Mouse (Mus musculus) kidney, embryonic 16.5 days (tissue): ENCODE measurements around the gene Tmsb10. TPM values are rescaled to one million over a fixed set of nuclear protein-coding genes. Genes with fewer than 3 reads are reported as not detected.

Source experiments
- ATAC-seq: fragments of 200-750 bp; cut with Nextera tagmentation; 2 replicates; pipeline ENCODE4 v1.8.0; 2017; ENCODE audit warnings: moderate TSS enrichment; ENCODE audit not compliant: low FRiP score, low TSS enrichment
- H3K27ac ChIP-seq: fragments of 300-500 bp; sonication (generic); 2 replicates; pipeline ENCODE4 v1.5.1; 2014; ENCODE audit warnings: low read length
- H3K27me3 ChIP-seq: fragments of 300-500 bp; sonication (generic); 2 replicates; pipeline ENCODE4 v1.6.1; 2014; ENCODE audit warnings: low read length, control low read depth, mixed read lengths; ENCODE audit not compliant: insufficient read depth
- H3K36me3 ChIP-seq: fragments of 300-500 bp; sonication (generic); 2 replicates; pipeline ENCODE4 v1.6.1; 2014; ENCODE audit warnings: low read length, control low read depth, mixed read lengths; ENCODE audit not compliant: insufficient read depth
- H3K4me1 ChIP-seq: fragments of 300-500 bp; sonication (generic); 2 replicates; pipeline ENCODE4 v1.6.1; 2014; ENCODE audit warnings: low read length, control low read depth, mixed read lengths; ENCODE audit not compliant: insufficient read depth
- H3K4me2 ChIP-seq: fragments of 300-500 bp; sonication (generic); replicated peaks from 2 replicates; pipeline ENCODE4 v1.6.1; 2014; ENCODE audit warnings: low read depth, low read length
- H3K4me3 ChIP-seq: fragments of 300-500 bp; sonication (generic); 2 replicates; pipeline ENCODE4 v1.5.1; 2014; ENCODE audit warnings: mild to moderate bottlenecking, low read length
- H3K9ac ChIP-seq: fragments of 300-500 bp; sonication (generic); replicated peaks from 2 replicates; pipeline ENCODE4 v1.6.1; 2014; ENCODE audit warnings: low read length
- H3K9me3 ChIP-seq: fragments of 300-500 bp; sonication (generic); 2 replicates; pipeline ENCODE4 v1.6.1; 2016; ENCODE audit warnings: low read length, control low read depth
- WGBS: fragments of 180-500 bp; shearing (Covaris S2); extraction: QIAGEN DNeasy Blood & Tissue Kit; methylation state at CpG from one replicate; pipeline ENCODE4 v1.1.7; 2014; 5-methylcytosine and 5-hydroxymethylcytosine counted together
- polyA plus RNA-seq: library from polyadenylated mRNA; unstranded; fragments of >200 nt; fragmentation: Nextera tagmentation; extraction: Ambion mirVana; gene quantifications from 2 replicates; pipeline ENCODE4 v1.2.1, GENCODE M21; 2015

Gene Tmsb10
- polyA plus RNA-seq, 1 experiment from 2014 or later: 1,506 TPM

- Histone ChIP-seq H3K9me3 (no peaks in the 10 kb centered on the region), H3K9ac (no peak overlapping the region), H3K4me3 (no peak overlapping the region), H3K4me2 (peak overlapping the region; percentile 20), H3K4me1 (peaks cover 11% of the 10 kb centered on the region), H3K27me3 (no peaks in the 10 kb centered on the region), H3K27ac (peak overlapping the region; percentile 66), H3K36me3 (no peaks in the 10 kb centered on the region)
- WGBS: 14% methylated on average over 9 of the region's 9 CpGs
- peak; percentile 90 for ATAC-seq
Observed at GRCm38 (mm10) chr6:72981124-72981651, 22.6 kb upstream of the Tmsb10 start.

- no peak overlapping the region for H3K4me3 ChIP-seq
- no peak overlapping the region for H3K4me2 ChIP-seq
- no peaks in the 10 kb centered on the region for H3K27me3 ChIP-seq
- H3K9me3 ChIP-seq: no peaks in the 10 kb centered on the region
- 89% methylated on average over 2 of the region's 2 CpGs for WGBS
- no peaks in the 10 kb centered on the region for H3K36me3 ChIP-seq
- no peak for ATAC-seq
- no peak overlapping the region for H3K9ac ChIP-seq
- H3K4me1 ChIP-seq: peaks cover 8% of the 10 kb centered on the region
- no peak overlapping the region for H3K27ac ChIP-seq
Observed at GRCm38 (mm10) chr6:72976866-72977265, 18.3 kb upstream of the Tmsb10 start.

- H3K4me2 ChIP-seq: no peak overlapping the region
- WGBS: 41% methylated on average over 3 of the region's 3 CpGs
- H3K27me3 ChIP-seq: no peaks in the 10 kb centered on the region
- no peaks in the 10 kb centered on the region for H3K4me1 ChIP-seq
- H3K36me3 ChIP-seq: no peaks in the 10 kb centered on the region
- H3K27ac ChIP-seq: no peak overlapping the region
- H3K9ac ChIP-seq: no peak overlapping the region
- no peaks in the 10 kb centered on the region for H3K9me3 ChIP-seq
- H3K4me3 ChIP-seq: no peak overlapping the region
- ATAC-seq: 0 out of 2 replicates have a peak, but pooled peaks have one; percentile 42
Observed at GRCm38 (mm10) chr6:72971074-72971473, 12.5 kb upstream of the Tmsb10 start.

- Histone ChIP-seq H3K9ac (no peak overlapping the region), H3K4me1 (no peaks in the 10 kb centered on the region), H3K4me2 (no peak overlapping the region), H3K9me3 (no peaks in the 10 kb centered on the region), H3K27ac (no peak overlapping the region), H3K36me3 (no peaks in the 10 kb centered on the region), H3K27me3 (no peaks in the 10 kb centered on the region), H3K4me3 (no peak overlapping the region)
- ATAC-seq: no peak
- 74% methylated on average over 3 of the region's 3 CpGs for WGBS
Observed at GRCm38 (mm10) chr6:72969787-72970186, 11.2 kb upstream of the Tmsb10 start.

- no peaks in the 10 kb centered on the region for H3K9me3 ChIP-seq
- H3K36me3 ChIP-seq: no peaks in the 10 kb centered on the region
- no peaks in the 10 kb centered on the region for H3K27me3 ChIP-seq
- H3K4me1 ChIP-seq: peaks cover 18% of the 10 kb centered on the region
- no peak for ATAC-seq
- no peak overlapping the region for H3K4me3 ChIP-seq
- H3K9ac ChIP-seq: no peak overlapping the region
- H3K4me2 ChIP-seq: no peak overlapping the region
- no peak overlapping the region for H3K27ac ChIP-seq
- 81% methylated on average over 6 of the region's 6 CpGs for WGBS
Observed at GRCm38 (mm10) chr6:72965199-72965598, 6.7 kb upstream of the Tmsb10 start.

GRCm38 (mm10) chr6:72962281-72962741 lies 3.8 kb upstream of the Tmsb10 start:
- no peak for ATAC-seq
- 25% methylated on average over 7 of the region's 7 CpGs for WGBS
- Histone ChIP-seq H3K27ac (peak overlapping the region; percentile 68; the same call in 1 of the 2 replicates), H3K9ac (0 out of 2 replicates have a peak overlapping the region, but pooled peaks have one; percentile 11), H3K9me3 (no peaks in the 10 kb centered on the region), H3K4me1 (peaks cover 23% of the 10 kb centered on the region), H3K4me3 (peak overlapping the region; percentile 6; the same call in 1 of the 2 replicates), H3K27me3 (no peaks in the 10 kb centered on the region), H3K36me3 (no peaks in the 10 kb centered on the region), H3K4me2 (peak overlapping the region; percentile 29; the same call in 1 of the 2 replicates)

- WGBS: 64% methylated on average over 9 of the region's 9 CpGs
- Histone ChIP-seq H3K4me1 (peaks cover 26% of the 10 kb centered on the region), H3K9ac (no peak overlapping the region), H3K36me3 (no peaks in the 10 kb centered on the region), H3K27ac (peak overlapping the region; percentile 68; the same call in 1 of the 2 replicates), H3K4me2 (0 out of 2 replicates have a peak overlapping the region, but pooled peaks have one; percentile 29), H3K9me3 (no peaks in the 10 kb centered on the region), H3K4me3 (no peak overlapping the region), H3K27me3 (no peaks in the 10 kb centered on the region)
- ATAC-seq: no peak
Observed at GRCm38 (mm10) chr6:72961603-72962002, 3.1 kb upstream of the Tmsb10 start.

- WGBS: 74% methylated on average over 5 of the region's 5 CpGs
- no peaks in the 10 kb centered on the region for H3K27me3 ChIP-seq
Observed at GRCm38 (mm10) chr6:72960675-72961074, 2.1 kb upstream of the Tmsb10 start.

GRCm38 (mm10) chr6:72959175-72959574 lies 627 bp upstream of the Tmsb10 start:
- H3K27me3 ChIP-seq: no peaks in the 10 kb centered on the region
- H3K9me3 ChIP-seq: no peaks in the 10 kb centered on the region
- no peak for ATAC-seq
- 0 out of 2 replicates have a peak, but pooled peaks cover 3% of the 10 kb centered on the region for H3K36me3 ChIP-seq
- WGBS: 32% methylated on average over 4 of the region's 4 CpGs
- peak overlapping the region; percentile 62; the same call in 1 of the 2 replicates for H3K27ac ChIP-seq
- H3K9ac ChIP-seq: peak overlapping the region; percentile 99
- peak overlapping the region; percentile 87 for H3K4me2 ChIP-seq
- peaks cover 40% of the 10 kb centered on the region for H3K4me1 ChIP-seq
- H3K4me3 ChIP-seq: peak overlapping the region; percentile 94

More at GRCm38 (mm10) chr6:72960675-72961074, 2.1 kb upstream of the Tmsb10 start:
- Histone ChIP-seq H3K4me2 (no peak overlapping the region), H3K9ac (no peak overlapping the region), H3K4me1 (peaks cover 35% of the 10 kb centered on the region), H3K4me3 (no peak overlapping the region), H3K9me3 (no peaks in the 10 kb centered on the region), H3K36me3 (no peaks in the 10 kb centered on the region), H3K27ac (no peak overlapping the region)
- ATAC-seq: no peak
